Mouse (Mus musculus): Measurements from ENCODE around the gene Fgf12. TPM values are rescaled to one million over a fixed set of nuclear protein-coding genes. Genes with fewer than 3 reads are reported as not detected.

Fgf12 gene
- polyA plus RNA-seq, 1 experiment from 2014 or later, result 3.4 TPM

DNA sequence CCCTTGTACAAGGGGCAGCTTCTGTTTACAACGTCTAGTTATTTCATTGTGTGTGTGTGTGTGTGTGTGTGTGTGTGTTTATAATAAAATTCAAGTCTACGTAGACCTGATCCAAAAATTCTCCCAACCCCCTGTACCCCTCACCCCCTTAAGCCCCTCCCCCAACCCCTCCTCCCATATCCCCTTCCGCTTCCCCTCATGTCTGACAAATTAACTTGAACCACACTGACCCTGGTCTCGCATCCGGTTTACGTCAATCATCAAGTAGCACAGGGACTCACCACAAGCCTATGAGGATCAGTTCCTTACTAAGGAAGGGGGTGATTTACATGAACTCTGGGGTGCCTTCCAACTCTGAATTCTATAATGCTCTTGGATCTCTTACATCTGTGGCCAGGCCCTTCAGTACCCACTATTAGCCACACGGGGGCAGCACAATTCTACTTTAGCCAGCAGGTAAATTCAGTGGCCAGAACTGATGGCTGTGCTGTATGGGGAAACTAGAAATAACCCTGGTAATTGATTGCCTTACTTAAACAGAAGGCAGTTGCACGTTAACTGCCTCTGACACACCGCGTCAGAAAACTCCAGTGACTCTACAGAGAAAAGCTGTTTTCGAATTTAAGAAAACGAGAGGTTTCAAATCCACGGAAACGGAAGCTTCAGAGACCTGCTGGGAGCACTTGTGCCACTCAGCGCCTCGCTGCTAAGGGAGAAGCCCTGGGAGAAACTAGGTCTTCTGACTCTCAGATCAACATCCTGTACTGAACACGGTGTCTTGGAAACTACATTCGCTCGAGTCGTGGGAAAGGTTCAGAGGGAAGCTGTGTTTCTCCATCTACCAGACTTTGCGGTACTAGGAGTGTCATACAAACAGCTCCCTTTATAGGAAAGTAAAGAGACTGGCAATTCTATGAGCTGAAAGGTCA lies 235.0 kb downstream of the Fgf12 start:
- ATAC-seq (ENCODE audit: borderline replicate concordance, extremely low read depth, low FRiP score, low TSS enrichment), result peak; percentile 86
- WGBS, result 24% methylated on average over 21 of the region's 21 CpGs
- H3K36me3 ChIP-seq, result no peaks in the 10 kb centered on the region
- peak overlapping the region; percentile 24 for H3K4me3 ChIP-seq
- H3K4me2 ChIP-seq, result peak overlapping the region; percentile 53
- H3K9ac ChIP-seq, result no peak overlapping the region
- H3K27ac ChIP-seq, result no peak overlapping the region
- H3K9me3 ChIP-seq, result no peaks in the 10 kb centered on the region
- H3K4me1 ChIP-seq, result no peaks in the 10 kb centered on the region; the same call in 1 of the 2 replicates
- H3K27me3 ChIP-seq, result no peaks in the 10 kb centered on the region

DNA sequence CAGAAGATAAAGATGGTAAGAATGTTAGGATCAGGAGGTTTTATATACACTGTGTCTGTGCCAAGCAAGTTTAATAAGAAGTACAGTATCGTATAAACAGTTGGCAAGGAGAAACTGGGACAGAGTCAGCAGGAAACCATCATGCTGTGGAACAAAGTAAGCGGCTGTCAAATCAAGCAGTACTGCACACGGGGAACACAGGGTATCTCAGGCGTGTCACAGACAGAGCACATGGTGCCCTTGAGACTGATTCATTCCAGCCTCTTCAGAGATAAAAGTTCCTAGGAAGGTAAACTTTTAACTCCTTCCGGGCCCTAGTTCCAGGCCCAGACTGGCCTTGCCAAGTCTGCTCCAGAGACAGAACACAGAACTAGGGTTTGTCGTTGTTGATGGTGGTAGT lies 240.4 kb downstream of the Fgf12 start:
- no peak overlapping the region for H3K9ac ChIP-seq
- H3K27me3 ChIP-seq, result no peaks in the 10 kb centered on the region
- WGBS, result 31% methylated on average over 6 of the region's 6 CpGs
- no peaks in the 10 kb centered on the region for H3K36me3 ChIP-seq
- H3K27ac ChIP-seq, result no peak overlapping the region
- no peak for ATAC-seq (ENCODE audit: borderline replicate concordance, extremely low read depth, low FRiP score, low TSS enrichment)
- H3K4me2 ChIP-seq, result no peak overlapping the region
- no peaks in the 10 kb centered on the region for H3K4me1 ChIP-seq
- no peak overlapping the region for H3K4me3 ChIP-seq
- no peaks in the 10 kb centered on the region for H3K9me3 ChIP-seq

DNA sequence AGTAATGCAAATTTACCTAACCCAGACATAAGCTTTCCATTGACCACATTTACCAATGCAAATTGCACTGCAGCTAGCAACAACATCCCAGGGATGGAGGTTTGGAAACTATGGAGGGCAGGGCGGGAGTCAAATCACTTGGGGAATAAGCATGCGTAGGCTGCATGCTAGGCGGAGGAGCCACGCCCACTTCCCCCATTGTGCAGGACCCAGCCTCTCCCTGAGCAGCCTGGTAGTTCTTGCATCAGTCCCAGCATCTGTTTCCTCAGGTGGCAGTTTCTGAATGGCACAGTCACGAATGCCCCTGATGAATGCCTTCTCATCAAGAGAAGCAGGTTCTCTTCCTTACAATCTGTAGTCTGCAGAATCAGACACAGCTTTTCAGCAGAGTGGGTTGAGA lies 241.5 kb downstream of the Fgf12 start:
- no peak for ATAC-seq (ENCODE audit: borderline replicate concordance, extremely low read depth, low FRiP score, low TSS enrichment)
- H3K27me3 ChIP-seq, result no peaks in the 10 kb centered on the region
- H3K27ac ChIP-seq, result no peak overlapping the region
- no peaks in the 10 kb centered on the region for H3K9me3 ChIP-seq
- H3K4me1 ChIP-seq, result no peaks in the 10 kb centered on the region
- no peaks in the 10 kb centered on the region for H3K36me3 ChIP-seq
- WGBS, result 46% methylated on average over 5 of the region's 5 CpGs
- H3K9ac ChIP-seq, result no peak overlapping the region
- H3K4me3 ChIP-seq, result no peak overlapping the region
- H3K4me2 ChIP-seq, result no peak overlapping the region

DNA sequence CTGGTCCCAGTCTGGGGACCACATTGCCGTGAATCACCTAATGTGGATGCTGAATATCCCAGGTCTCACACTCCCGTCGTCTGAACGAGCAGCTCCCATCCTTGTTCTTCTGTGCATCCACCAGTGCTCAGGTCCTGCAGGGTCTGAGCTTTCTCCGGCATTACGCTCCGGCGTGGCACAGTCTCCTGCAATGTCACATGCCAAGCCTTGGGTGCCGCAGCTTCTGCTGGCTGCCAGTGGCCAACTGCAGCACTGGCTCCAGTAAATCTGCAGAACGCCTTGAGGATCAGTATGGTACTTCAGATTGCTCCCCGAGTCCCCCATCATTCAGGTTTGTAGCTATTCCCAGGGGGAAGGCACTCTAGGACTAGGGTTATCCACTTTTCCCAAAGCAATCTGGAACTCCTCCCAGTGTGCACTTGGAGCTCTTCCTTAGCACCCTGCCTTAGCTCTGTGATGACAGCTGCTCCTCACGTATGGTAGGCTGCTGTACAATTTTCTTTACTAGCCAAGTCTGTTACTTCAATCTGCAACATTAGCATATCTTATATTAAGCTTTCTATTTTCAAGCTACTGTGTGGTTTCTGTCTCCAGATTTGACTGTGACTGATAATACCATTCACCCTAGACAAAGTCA lies 254.8 kb downstream of the Fgf12 start:
- no peaks in the 10 kb centered on the region for H3K36me3 ChIP-seq
- H3K4me1 ChIP-seq, result no peaks in the 10 kb centered on the region
- WGBS, result 81% methylated on average over 12 of the region's 12 CpGs
- no peak overlapping the region for H3K27ac ChIP-seq
- no peaks in the 10 kb centered on the region for H3K9me3 ChIP-seq
- no peak for ATAC-seq (ENCODE audit: borderline replicate concordance, extremely low read depth, low FRiP score, low TSS enrichment)
- no peak overlapping the region for H3K4me2 ChIP-seq
- no peak overlapping the region for H3K4me3 ChIP-seq
- H3K9ac ChIP-seq, result no peak overlapping the region
- H3K27me3 ChIP-seq, result no peaks in the 10 kb centered on the region

DNA sequence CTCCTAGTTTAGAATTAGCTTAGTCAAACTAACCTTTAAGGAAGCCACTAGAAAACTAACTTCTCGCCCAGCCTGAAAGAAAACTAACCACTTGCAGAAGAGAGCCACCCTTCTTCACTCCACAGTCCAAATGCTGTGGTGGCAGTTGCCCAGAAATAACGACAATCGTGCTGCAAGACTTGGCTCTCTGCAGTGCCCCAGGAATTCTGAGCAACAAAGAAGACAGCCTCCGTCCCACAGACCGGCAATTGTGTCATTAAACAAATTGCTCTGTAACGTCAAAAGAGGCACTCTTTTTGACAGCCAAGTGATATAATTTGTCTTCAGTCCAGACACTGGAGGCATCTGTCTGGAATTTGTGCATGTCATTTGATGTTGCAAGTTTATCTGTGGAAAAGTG lies 261.2 kb downstream of the Fgf12 start:
- Histone ChIP-seq H3K4me3 (no peak overlapping the region), H3K27me3 (peaks cover 9% of the 10 kb centered on the region; the same call in 1 of the 2 replicates), H3K4me2 (peak overlapping the region; percentile 27; the same call in 1 of the 2 replicates), H3K27ac (no peak overlapping the region), H3K36me3 (no peaks in the 10 kb centered on the region), H3K4me1 (no peaks in the 10 kb centered on the region), H3K9ac (no peak overlapping the region), H3K9me3 (no peaks in the 10 kb centered on the region)
- WGBS, result 21% methylated on average over 6 of the region's 6 CpGs
- ATAC-seq (ENCODE audit: borderline replicate concordance, extremely low read depth, low FRiP score, low TSS enrichment), result no peak

DNA sequence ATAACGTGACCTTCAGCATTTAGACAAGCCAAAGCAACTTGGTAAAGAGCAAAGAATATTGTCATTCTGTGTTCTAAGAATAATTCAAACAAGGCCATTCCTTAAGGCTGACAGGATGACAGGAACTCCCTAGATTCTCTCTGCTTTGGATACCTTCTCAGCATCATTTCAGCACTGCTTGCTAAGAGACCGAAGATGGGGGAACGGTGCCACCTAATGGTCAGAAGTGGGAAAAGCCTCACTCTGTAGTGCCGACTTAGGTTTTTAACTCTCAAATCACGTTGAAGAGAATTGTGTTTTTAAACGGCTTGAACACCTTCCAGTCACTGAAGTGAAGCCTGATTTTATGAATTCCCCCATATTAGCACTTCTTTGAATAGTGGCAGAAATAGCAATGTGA lies 262.4 kb downstream of the Fgf12 start:
- Histone ChIP-seq H3K4me2 (no peak overlapping the region), H3K9me3 (no peaks in the 10 kb centered on the region), H3K9ac (no peak overlapping the region), H3K4me3 (no peak overlapping the region), H3K27me3 (peaks cover 9% of the 10 kb centered on the region; the same call in 1 of the 2 replicates), H3K36me3 (no peaks in the 10 kb centered on the region), H3K27ac (no peak overlapping the region), H3K4me1 (no peaks in the 10 kb centered on the region)
- 12% methylated on average over 6 of the region's 6 CpGs for WGBS
- no peak for ATAC-seq (ENCODE audit: borderline replicate concordance, extremely low read depth, low FRiP score, low TSS enrichment)

DNA sequence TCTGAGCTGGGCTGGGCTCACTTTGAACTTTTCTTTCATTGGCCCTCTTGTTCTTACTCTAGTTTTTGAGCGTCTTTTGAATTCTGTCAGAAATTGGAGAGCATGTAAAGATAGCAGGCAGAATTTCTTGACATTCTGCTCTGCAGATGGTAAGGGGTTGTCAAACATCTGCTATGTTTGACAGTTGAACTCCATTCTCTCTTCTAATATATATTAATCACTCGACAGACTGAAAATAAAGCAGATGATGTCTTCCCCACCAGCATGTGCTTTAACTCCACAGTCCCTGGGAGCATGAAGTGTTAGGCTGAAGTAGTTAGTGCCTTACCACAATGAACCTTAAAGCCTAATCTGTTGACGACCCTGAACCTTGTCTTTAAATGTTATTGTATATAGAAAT lies 267.9 kb downstream of the Fgf12 start:
- Histone ChIP-seq H3K27ac (no peak overlapping the region), H3K36me3 (no peaks in the 10 kb centered on the region), H3K4me2 (no peak overlapping the region), H3K4me3 (no peak overlapping the region), H3K9ac (no peak overlapping the region), H3K27me3 (no peaks in the 10 kb centered on the region), H3K9me3 (no peaks in the 10 kb centered on the region), H3K4me1 (no peaks in the 10 kb centered on the region)
- ATAC-seq (ENCODE audit: borderline replicate concordance, extremely low read depth, low FRiP score, low TSS enrichment), result no peak
- 62% methylated on average over 3 of the region's 3 CpGs for WGBS

DNA sequence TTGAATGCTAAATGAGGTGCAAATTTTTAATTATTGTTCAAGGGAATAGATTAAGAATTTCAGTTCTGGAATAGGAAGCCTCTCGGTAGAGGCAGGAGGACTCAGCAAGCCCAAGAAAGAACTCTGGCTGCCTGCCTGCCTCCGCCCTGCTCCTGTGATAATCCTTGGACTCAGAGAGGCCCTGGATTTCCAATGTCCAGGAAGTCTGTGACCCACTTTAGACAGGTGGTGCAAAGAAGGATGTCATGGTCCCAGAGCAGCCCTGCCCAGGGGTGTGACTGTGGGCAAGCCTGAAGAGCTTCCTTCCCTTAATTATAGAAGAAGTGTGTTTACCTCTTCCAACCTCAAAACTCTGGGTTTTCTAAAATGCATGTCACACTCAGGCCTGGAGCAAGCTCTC lies 273.8 kb downstream of the Fgf12 start:
- Histone ChIP-seq H3K27me3 (no peaks in the 10 kb centered on the region), H3K36me3 (no peaks in the 10 kb centered on the region), H3K9ac (no peak overlapping the region), H3K27ac (no peak overlapping the region), H3K4me1 (no peaks in the 10 kb centered on the region), H3K9me3 (no peaks in the 10 kb centered on the region), H3K4me2 (no peak overlapping the region), H3K4me3 (no peak overlapping the region)
- no peak for ATAC-seq (ENCODE audit: borderline replicate concordance, extremely low read depth, low FRiP score, low TSS enrichment)
- 90% methylated on average over 2 of the region's 2 CpGs for WGBS

DNA sequence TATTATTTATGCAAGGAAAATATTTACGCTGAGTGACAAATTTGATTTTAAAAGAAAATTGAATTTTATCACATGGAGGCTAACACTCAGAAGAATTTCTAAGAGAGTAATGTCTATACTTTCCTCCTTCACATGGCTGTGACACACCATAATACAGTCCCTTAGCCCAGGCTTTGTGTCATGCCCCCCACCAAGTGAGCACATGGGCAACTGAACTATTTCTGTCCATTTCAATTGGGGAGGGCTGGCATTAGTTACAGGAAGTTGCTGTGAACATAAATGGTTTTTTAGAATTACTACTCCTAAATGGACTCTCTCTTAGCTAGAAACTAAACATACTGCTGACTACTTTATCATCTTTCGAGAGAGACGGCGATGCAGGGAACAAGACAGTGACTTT lies 276.2 kb downstream of the Fgf12 start:
- Histone ChIP-seq H3K27ac (no peak overlapping the region), H3K27me3 (no peaks in the 10 kb centered on the region), H3K36me3 (no peaks in the 10 kb centered on the region), H3K4me2 (no peak overlapping the region), H3K4me3 (no peak overlapping the region), H3K9me3 (no peaks in the 10 kb centered on the region), H3K9ac (no peak overlapping the region), H3K4me1 (no peaks in the 10 kb centered on the region)
- whole genome bisulfite sequencing, result 92% methylated on average over 4 of the region's 4 CpGs
- ATAC-seq (ENCODE audit: borderline replicate concordance, extremely low read depth, low FRiP score, low TSS enrichment), result no peak

DNA sequence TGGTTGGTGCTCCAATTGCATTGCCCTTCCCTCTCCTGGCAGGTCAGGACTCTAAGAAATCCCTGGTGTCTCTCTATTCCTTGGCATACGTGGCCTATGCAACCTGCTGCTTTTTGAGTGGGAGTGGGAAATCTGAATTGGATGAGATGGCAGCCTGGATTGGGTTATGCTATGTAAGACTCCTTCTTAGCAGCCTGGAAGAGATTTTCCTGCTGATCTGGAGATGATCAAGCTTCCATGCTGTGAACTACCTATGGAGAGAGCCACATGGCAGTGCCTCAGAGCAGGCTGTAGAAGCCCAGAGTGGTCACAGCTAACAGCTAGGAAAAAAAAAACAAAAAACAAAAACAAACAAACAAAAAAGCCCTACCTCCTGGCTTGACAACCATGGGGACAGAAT lies 277.3 kb downstream of the Fgf12 start:
- H3K9me3 ChIP-seq, result no peaks in the 10 kb centered on the region
- no peak overlapping the region for H3K27ac ChIP-seq
- no peaks in the 10 kb centered on the region for H3K4me1 ChIP-seq
- H3K36me3 ChIP-seq, result no peaks in the 10 kb centered on the region
- H3K4me3 ChIP-seq, result no peak overlapping the region
- WGBS, result 70% methylated on average over 1 of the region's 1 CpGs
- H3K27me3 ChIP-seq, result no peaks in the 10 kb centered on the region
- no peak overlapping the region for H3K4me2 ChIP-seq
- ATAC-seq (ENCODE audit: borderline replicate concordance, extremely low read depth, low FRiP score, low TSS enrichment), result no peak
- H3K9ac ChIP-seq, result no peak overlapping the region

DNA sequence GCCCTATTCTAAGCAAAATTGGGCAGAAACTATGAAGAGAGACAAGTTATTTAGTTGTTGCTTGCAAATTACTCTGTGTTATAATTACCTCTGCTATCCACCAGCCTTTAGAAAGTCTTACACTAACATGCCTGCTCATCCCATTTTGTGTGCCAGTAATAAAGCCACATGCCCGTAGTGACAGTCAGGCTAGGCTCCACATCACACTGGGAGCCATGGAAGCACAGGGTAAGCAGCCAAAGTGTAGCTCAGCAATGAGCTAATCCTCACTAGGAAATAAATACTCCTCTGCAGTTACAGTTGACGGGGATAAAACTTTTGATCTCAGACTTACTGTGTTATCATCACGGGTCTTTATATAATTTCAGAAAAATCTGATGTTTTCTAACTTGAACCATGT lies 298.0 kb downstream of the Fgf12 start:
- no peaks in the 10 kb centered on the region for H3K36me3 ChIP-seq
- H3K27me3 ChIP-seq, result no peaks in the 10 kb centered on the region
- no peak overlapping the region for H3K9ac ChIP-seq
- no peak overlapping the region for H3K4me3 ChIP-seq
- WGBS, result 64% methylated on average over 3 of the region's 3 CpGs
- no peak overlapping the region for H3K27ac ChIP-seq
- no peaks in the 10 kb centered on the region for H3K4me1 ChIP-seq
- H3K4me2 ChIP-seq, result no peak overlapping the region
- H3K9me3 ChIP-seq, result no peaks in the 10 kb centered on the region
- no peak for ATAC-seq (ENCODE audit: borderline replicate concordance, extremely low read depth, low FRiP score, low TSS enrichment)

DNA sequence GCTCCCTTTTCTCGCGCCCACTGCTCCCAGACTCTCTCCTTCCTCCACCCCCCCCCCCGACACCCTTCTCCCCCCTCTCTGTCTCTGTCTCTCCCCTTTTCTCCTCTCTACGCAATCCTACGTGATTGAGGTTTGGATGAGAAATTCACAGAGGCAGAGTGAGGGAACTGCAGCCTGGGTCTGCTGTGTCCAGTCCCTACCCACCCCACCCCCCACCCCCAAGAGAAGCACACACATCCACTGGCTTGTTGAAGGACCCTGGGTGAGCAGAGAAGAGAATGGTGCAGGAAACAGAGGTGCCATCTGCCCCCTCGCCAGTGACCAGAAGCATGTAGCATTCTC lies 305.8 kb downstream of the Fgf12 start:
- Histone ChIP-seq H3K4me1 (0 out of 2 replicates have a peak, but pooled peaks cover 15% of the 10 kb centered on the region), H3K27ac (no peak overlapping the region), H3K9me3 (no peaks in the 10 kb centered on the region), H3K9ac (peak overlapping the region; percentile 17; the same call in 1 of the 2 replicates), H3K4me2 (peak overlapping the region; percentile 99), H3K4me3 (peak overlapping the region; percentile 60), H3K36me3 (no peaks in the 10 kb centered on the region), H3K27me3 (peaks cover 63% of the 10 kb centered on the region)
- ATAC-seq (ENCODE audit: borderline replicate concordance, extremely low read depth, low FRiP score, low TSS enrichment), result peak; percentile 31; the same call in 1 of the 2 replicates
- under 1% methylated on average over 5 of the region's 6 CpGs for WGBS
